Mouse (Mus musculus): ENCODE measurements at regions not wholly inside any gene's neighbourhood (a gene's known extent, or its start where the extent isn't known, plus 50 kb on each side); places are given as distances from the start of the nearest gene placed in this dataset.

GRCm38 (mm10) chr11:20475629-20476028 is 67.4 kb upstream of the Sertad2 start:
- TF ChIP-seq CTCF (IDR thresholded peaks at IDR 0.05; ENCODE audit: low read depth, low read length): no peak
- TF ChIP-seq GATA2 (IDR thresholded peaks at IDR 0.05; ENCODE audit: borderline replicate concordance, low read depth, low read length): no peak
- TF ChIP-seq GATA1 (IDR thresholded peaks at IDR 0.05; ENCODE audit: borderline replicate concordance, low read length): no peak

Data from G1E (cell line).